9 mouse cellular contexts compared by ENCODE assay signal in genomic region chr7:100886535-100886934, GRCm38 (mm10). TPM values are rescaled to one million over a fixed set of nuclear protein-coding genes. Genes with fewer than 3 reads are reported as not detected.
A peak's percentile ranks its signal among the peaks of the same experiment; 100 is the strongest.
DNase-seq lines count a peak whose midpoint lies in the region; ATAC-seq lines count a peak whose summit lies in the region.
"Had no signal": no experiment of that assay in that cellular context is flagged by ENCODE, and none has a peak within 500 bp of the region (broad histone marks: within the 10 kb centered on the region; RNA-seq: fewer than 3 reads in every experiment).

No protein-coding gene starts in this region.

- no peak overlapping the region for H3K9ac ChIP-seq in heart, embryonic 11.5 days (ENCODE audit: low read depth, low read length)
- H3K9ac ChIP-seq: neural tube, embryonic 12.5 days had no signal

- ATAC-seq in heart, embryonic 11.5 days (replicated peaks; ENCODE audit: insufficient number of reproducible peaks, low FRiP score, low TSS enrichment): no peak

- H3K4me1 ChIP-seq in heart, embryonic 11.5 days (ENCODE audit: control insufficient read depth, insufficient read depth, low read length): no peaks in the 10 kb centered on the region
- H3K4me1 ChIP-seq: neural tube, embryonic 12.5 days had no signal

- H3K36me3 ChIP-seq in heart, embryonic 11.5 days (ENCODE audit: control insufficient read depth, insufficient read depth, low read length): peaks cover 22% of the 10 kb centered on the region

- WGBS in heart, embryonic 11.5 days (ENCODE audit: insufficient replicate concordance): 35% methylated on average over 3 of the region's 3 CpGs

- no peaks in the 10 kb centered on the region for H3K27me3 ChIP-seq in heart, embryonic 11.5 days (ENCODE audit: control insufficient read depth, insufficient read depth, low read length)
- H3K27me3 ChIP-seq: neural tube, embryonic 12.5 days had no signal

- no peak overlapping the region for H3K4me3 ChIP-seq in heart, embryonic 11.5 days (ENCODE audit: low read depth, low read length)
- H3K4me3 ChIP-seq: neural tube, embryonic 12.5 days had no signal

- intact Hi-C loops in heart, postnatal 10 days (cut with DNase I): loop anchor here (2.0 kb wide), 1 partner anchor 38 kb away; no protein-coding TSS in a partner anchor

- no peak overlapping the region for H3K4me2 ChIP-seq in heart, embryonic 11.5 days
- H3K4me2 ChIP-seq: neural tube, embryonic 12.5 days had no signal

- DNase-seq in heart, postnatal 10 days: peak; percentile 60 to 79
- DNase-seq in urinary bladder, postnatal 14 days (ENCODE audit: low spot score): peak; percentile 44
- no peak for DNase-seq in urinary bladder, adult 2 months (ENCODE audit: low spot score)
- DNase-seq in cerebellum, adult 9-10 months: peak; percentile 72
- peak; percentile 71 for DNase-seq in kidney, postnatal 10 days
- peak; percentile 50 to 67 for DNase-seq in natural killer cell, adult 2 months (ENCODE audit: low spot score in 2 of 2)
- no peak for DNase-seq in ovary, postnatal 14 days (ENCODE audit: low spot score)

- H3K27ac ChIP-seq in heart, embryonic 11.5 days (ENCODE audit: low read depth, low read length): no peak overlapping the region
- H3K27ac ChIP-seq: neural tube, embryonic 12.5 days had no signal

- H3K9me3 ChIP-seq in heart, embryonic 11.5 days (replicated peaks; ENCODE audit: control insufficient read depth, low read length): no peaks in the 10 kb centered on the region
- H3K9me3 ChIP-seq: neural tube, embryonic 12.5 days had no signal

RNA-seq across cellular contexts. Expression of gene Relt, which starts 23.3 kb away (rescaled TPM):
- 1 to 10 TPM; 4.0 to 4.6 TPM for total RNA-seq in heart, postnatal 10 days (2021)
- 2.3 and 3.0 TPM in 2 replicates for polyA plus RNA-seq in heart, embryonic 11.5 days (2014; fragmentation: Nextera tagmentation; extraction: Ambion mirVana)
- polyA plus RNA-seq in urinary bladder, adult 2 months (2012; rRNA removed): 2.2 TPM in 2 replicates

RNA-seq across cellular contexts. Expression of gene Arhgef17, which starts 45.4 kb away (rescaled TPM):
- 10 to 100 TPM; 32.9 to 41.2 TPM for total RNA-seq in heart, postnatal 10 days (2021)
- 8.5 and 8.8 TPM in 2 replicates for polyA plus RNA-seq in heart, embryonic 11.5 days (2014; fragmentation: Nextera tagmentation; extraction: Ambion mirVana)
- 17.1 and 30.1 TPM in 2 replicates for polyA plus RNA-seq in urinary bladder, adult 2 months (2012; rRNA removed)

Comparison
In these comparisons a context has a peak if more than half of its experiments do, and no peak if none do; other contexts are left out.
1. DNase-seq: peak in heart, postnatal 10 days (2 of 2), urinary bladder, postnatal 14 days (single experiment), cerebellum, adult 9-10 months (single experiment), kidney, postnatal 10 days (single experiment) and natural killer cell, adult 2 months (2 of 2); none in urinary bladder, adult 2 months (single experiment) and ovary, postnatal 14 days (single experiment).